Mouse (Mus musculus) lung, embryonic 16.5 days (tissue): Measurements from ENCODE around the gene H2afj. TPM values are rescaled to one million over a fixed set of nuclear protein-coding genes. Genes with fewer than 3 reads are reported as not detected.

ENCODE experiments used
- ATAC-seq: fragments of 200-750 bp; cut with Nextera tagmentation; 2 replicates; pipeline ENCODE4 v1.8.0; 2017; ENCODE audit warnings: low read depth, mild to moderate bottlenecking, moderate library complexity
- H3K27ac ChIP-seq: fragments of 300-500 bp; sonication (generic); 2 replicates; pipeline ENCODE4 v1.5.1; 2014; ENCODE audit warnings: mild to moderate bottlenecking, control low read depth, low read length
- H3K27me3 ChIP-seq: fragments of 300-500 bp; sonication (generic); 2 replicates; pipeline ENCODE4 v1.6.1; 2014; ENCODE audit warnings: low read depth, low read length, mixed read lengths; ENCODE audit not compliant: control insufficient read depth, insufficient read depth
- H3K36me3 ChIP-seq: fragments of 300-500 bp; sonication (generic); 2 replicates; pipeline ENCODE4 v1.6.1; 2014; ENCODE audit warnings: low read length; ENCODE audit not compliant: control insufficient read depth, insufficient read depth
- H3K4me1 ChIP-seq: fragments of 300-500 bp; sonication (generic); replicated peaks from 2 replicates; pipeline ENCODE4 v1.6.1; 2014; ENCODE audit warnings: low read length, mixed read lengths; ENCODE audit not compliant: control insufficient read depth, insufficient read depth
- H3K4me2 ChIP-seq: fragments of 300-500 bp; sonication (generic); 2 replicates; pipeline ENCODE4 v1.6.1; 2014; ENCODE audit warnings: low read depth, low read length, control low read depth
- H3K4me3 ChIP-seq: fragments of 300-500 bp; sonication (generic); 2 replicates; pipeline ENCODE4 v1.5.1; 2014; ENCODE audit warnings: mild to moderate bottlenecking, low read length, control low read depth
- H3K9ac ChIP-seq: fragments of 300-500 bp; sonication (generic); 2 replicates; pipeline ENCODE4 v1.6.1; 2014; ENCODE audit warnings: low read length, control low read depth
- H3K9me3 ChIP-seq: fragments of 300-500 bp; sonication (generic); 2 replicates; pipeline ENCODE4 v1.6.1; 2016; ENCODE audit warnings: low read length; ENCODE audit not compliant: control insufficient read depth
- WGBS: fragments of 180-500 bp; shearing (Covaris S2); extraction: QIAGEN DNeasy Blood & Tissue Kit; methylation state at CpG from one replicate; pipeline ENCODE4 v1.1.7; 2014; 5-methylcytosine and 5-hydroxymethylcytosine counted together
- polyA plus RNA-seq: library from polyadenylated mRNA; unstranded; fragments of >200 nt; fragmentation: Nextera tagmentation; extraction: Ambion mirVana; gene quantifications from 2 replicates; pipeline ENCODE4 v1.2.1, GENCODE M21; 2015

Gene H2afj
- polyA plus RNA-seq, 1 experiment from 2014 or later: 141 TPM

- ATAC-seq: peak; percentile 100
- Histone ChIP-seq H3K9me3 (no peaks in the 10 kb centered on the region), H3K36me3 (peaks cover 11% of the 10 kb centered on the region), H3K27ac (peak within 1 kb of the TSS; percentile 70), H3K9ac (peak within 1 kb of the TSS; percentile 100), H3K4me2 (peak within 1 kb of the TSS; percentile 81), H3K4me3 (peak within 1 kb of the TSS; percentile 100), H3K27me3 (no peaks in the 10 kb centered on the region), H3K4me1 (peaks cover 5% of the 10 kb centered on the region; the same call in 1 of the 2 replicates)
- under 1% methylated on average over 43 of the region's 45 CpGs for WGBS
Measured at GRCm38 (mm10) chr6:136827881-136828561, 20.0 kb downstream of the H2afj start, which contains the start of gene Wbp11. Gene Wbp11 (minus strand): TSS chr6:136828233.

DNA sequence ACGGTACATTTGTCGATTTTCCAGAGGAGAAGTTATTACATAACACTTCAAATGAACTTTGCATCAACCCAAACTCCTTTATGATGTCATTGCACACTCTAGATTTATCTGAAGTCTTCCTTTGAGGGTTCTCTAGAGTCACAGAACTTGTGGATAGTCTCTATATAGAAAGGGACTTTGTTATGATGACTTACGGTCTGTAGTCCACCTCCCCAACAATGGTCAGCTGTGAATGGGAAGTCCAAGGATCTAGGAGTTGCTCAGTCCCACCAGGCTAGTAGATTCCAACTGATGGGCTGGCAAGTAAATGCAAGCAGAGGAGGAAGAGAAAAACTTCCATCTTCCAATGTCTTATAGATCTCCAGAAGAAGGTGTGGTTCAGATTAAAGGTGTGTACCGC is 20.6 kb downstream of the H2afj start:
- Histone ChIP-seq H3K4me1 (peaks cover 5% of the 10 kb centered on the region; the same call in 1 of the 2 replicates), H3K9me3 (no peaks in the 10 kb centered on the region), H3K9ac (peak overlapping the region; percentile 56), H3K4me3 (peak overlapping the region; percentile 52), H3K36me3 (peaks cover 9% of the 10 kb centered on the region; the same call in 1 of the 2 replicates), H3K27me3 (no peaks in the 10 kb centered on the region), H3K27ac (peak overlapping the region; percentile 69; the same call in 1 of the 2 replicates), H3K4me2 (peak overlapping the region; percentile 54)
- WGBS: 34% methylated on average over 4 of the region's 4 CpGs
- ATAC-seq: no peak

DNA sequence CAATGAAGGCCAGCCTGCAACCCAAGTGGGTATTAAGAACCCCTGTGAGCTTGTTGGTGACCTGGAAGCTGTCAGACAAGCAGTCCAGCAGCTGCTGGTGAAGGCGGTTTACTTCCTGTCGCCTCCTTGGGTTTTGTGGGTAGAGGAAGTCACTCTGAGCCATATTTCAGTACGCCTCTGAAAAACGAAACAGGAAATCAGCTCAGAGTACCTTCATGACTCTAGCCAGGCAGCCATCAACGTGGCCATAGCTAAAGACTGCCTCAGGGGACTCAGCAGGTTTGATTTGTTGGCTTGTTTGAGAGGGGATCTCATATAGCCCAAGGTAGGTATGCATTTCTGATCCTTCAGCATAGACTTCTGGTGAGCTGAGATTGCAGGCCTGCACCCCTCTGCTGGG is 23.7 kb downstream of the H2afj start:
- Histone ChIP-seq H3K9me3 (no peaks in the 10 kb centered on the region), H3K4me2 (no peak overlapping the region), H3K27me3 (no peaks in the 10 kb centered on the region), H3K4me1 (peaks cover 3% of the 10 kb centered on the region; the same call in 1 of the 2 replicates), H3K4me3 (no peak overlapping the region), H3K36me3 (no peaks in the 10 kb centered on the region), H3K27ac (no peak overlapping the region), H3K9ac (no peak overlapping the region)
- WGBS: 63% methylated on average over 5 of the region's 5 CpGs
- no peak for ATAC-seq

- 33% methylated on average over 4 of the region's 4 CpGs for WGBS
- Histone ChIP-seq H3K9me3 (no peaks in the 10 kb centered on the region), H3K9ac (no peak within 1 kb of the TSS), H3K4me2 (no peak within 1 kb of the TSS), H3K4me1 (no peaks in the 10 kb centered on the region), H3K36me3 (no peaks in the 10 kb centered on the region), H3K4me3 (peak within 1 kb of the TSS; percentile 23), H3K27me3 (no peaks in the 10 kb centered on the region), H3K27ac (no peak within 1 kb of the TSS)
- no peak for ATAC-seq
Measured at GRCm38 (mm10) chr6:136835352-136835751, 27.3 kb downstream of the H2afj start, which contains the start of gene Smco3. Gene Smco3 (minus strand): TSS chr6:136835452.

DNA sequence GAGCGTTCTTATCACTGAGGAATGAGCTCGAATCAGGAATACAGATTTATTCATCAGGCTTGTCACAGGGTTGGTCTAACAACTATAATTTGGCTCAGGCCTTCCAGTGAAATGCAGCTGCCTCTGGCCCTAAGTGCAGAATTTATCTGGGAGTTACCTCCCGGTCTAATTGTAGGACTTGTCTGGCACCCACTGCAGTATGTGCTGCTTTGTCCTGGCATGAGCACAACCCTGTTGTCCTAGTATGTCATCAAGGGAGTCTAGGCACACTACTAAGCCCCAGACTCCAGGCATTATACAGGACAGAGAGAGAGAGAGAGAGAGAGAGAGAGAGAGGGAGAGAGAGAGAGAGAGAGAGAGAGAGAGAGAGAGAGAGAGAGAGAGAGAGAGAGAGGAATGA is 29.3 kb downstream of the H2afj start:
- Histone ChIP-seq H3K4me2 (no peak overlapping the region), H3K27me3 (no peaks in the 10 kb centered on the region), H3K9me3 (no peaks in the 10 kb centered on the region), H3K27ac (no peak overlapping the region), H3K4me3 (no peak overlapping the region), H3K9ac (no peak overlapping the region), H3K4me1 (no peaks in the 10 kb centered on the region), H3K36me3 (no peaks in the 10 kb centered on the region)
- no peak for ATAC-seq
- 65% methylated on average over 3 of the region's 3 CpGs for WGBS

DNA sequence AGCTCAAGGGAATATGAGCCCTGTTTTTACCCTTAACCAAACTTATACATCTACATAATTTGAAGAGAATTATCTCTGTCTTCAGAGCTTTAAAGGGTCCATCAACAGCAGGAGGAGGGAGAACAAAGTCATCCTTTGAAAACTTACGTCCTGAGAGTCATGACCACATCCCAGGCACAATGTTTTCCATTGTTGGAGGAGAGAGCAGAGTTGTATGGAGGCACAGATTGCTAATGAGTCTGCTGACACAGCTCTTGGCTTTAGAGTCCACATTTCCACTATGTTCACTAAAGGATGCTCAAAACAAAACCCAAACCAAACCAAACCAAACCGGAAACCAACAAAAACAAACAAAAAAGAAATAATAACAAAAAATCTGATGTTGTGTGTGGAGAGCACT is 36.9 kb downstream of the H2afj start:
- Histone ChIP-seq H3K4me2 (no peak overlapping the region), H3K4me3 (no peak overlapping the region), H3K27ac (no peak overlapping the region), H3K36me3 (no peaks in the 10 kb centered on the region), H3K4me1 (no peaks in the 10 kb centered on the region), H3K9ac (no peak overlapping the region), H3K27me3 (no peaks in the 10 kb centered on the region), H3K9me3 (no peaks in the 10 kb centered on the region)
- WGBS: 53% methylated on average over 2 of the region's 2 CpGs
- ATAC-seq: no peak

DNA sequence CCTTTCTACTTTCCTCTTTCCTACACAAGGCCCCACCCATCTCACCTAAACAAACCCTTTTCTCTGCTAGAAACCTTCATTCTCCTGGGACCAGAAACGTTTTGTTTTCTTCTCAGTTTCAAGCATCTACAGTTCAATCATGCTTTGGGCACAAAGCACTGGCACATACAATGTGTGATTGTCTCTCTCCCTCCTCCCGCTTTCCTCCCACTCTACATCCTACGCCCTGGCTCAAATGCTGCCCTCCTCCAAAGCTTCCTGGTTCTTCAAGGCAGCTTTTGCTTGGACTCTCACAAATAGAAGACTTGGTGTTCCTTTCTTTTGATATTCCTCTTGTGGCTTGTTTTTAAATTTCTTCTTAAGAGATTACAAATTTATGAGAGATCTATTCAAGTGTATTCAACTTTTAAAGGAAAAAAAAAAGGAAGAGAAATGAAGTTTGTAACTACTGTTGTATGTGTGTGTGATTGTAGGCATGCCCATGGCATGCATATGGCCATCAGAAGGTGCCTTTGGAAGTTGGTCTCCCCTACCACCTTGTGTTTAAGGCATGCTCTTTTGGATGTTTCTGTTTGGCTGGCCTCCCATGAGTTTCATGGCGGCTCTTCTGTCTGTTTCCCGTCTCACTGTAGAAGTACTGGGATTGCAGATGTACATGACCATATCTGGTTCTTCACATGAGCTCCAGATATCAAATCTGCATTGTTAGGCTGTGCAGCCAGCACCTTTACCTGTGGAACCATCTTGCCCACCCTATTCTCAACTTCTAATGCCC is 37.8 kb downstream of the H2afj start:
- H3K27ac ChIP-seq: no peak overlapping the region
- 70% methylated on average over 5 of the region's 5 CpGs for WGBS
- no peaks in the 10 kb centered on the region for H3K36me3 ChIP-seq
- no peaks in the 10 kb centered on the region for H3K9me3 ChIP-seq
- H3K4me3 ChIP-seq: no peak overlapping the region
- no peaks in the 10 kb centered on the region for H3K4me1 ChIP-seq
- H3K9ac ChIP-seq: no peak overlapping the region
- H3K27me3 ChIP-seq: no peaks in the 10 kb centered on the region
- H3K4me2 ChIP-seq: no peak overlapping the region
- no peak for ATAC-seq

- no peaks in the 10 kb centered on the region for H3K9me3 ChIP-seq
- no peak overlapping the region for H3K4me3 ChIP-seq
- WGBS: 93% methylated on average over 3 of the region's 3 CpGs
- H3K4me1 ChIP-seq: no peaks in the 10 kb centered on the region
- no peak overlapping the region for H3K27ac ChIP-seq
- no peak overlapping the region for H3K9ac ChIP-seq
- no peaks in the 10 kb centered on the region for H3K36me3 ChIP-seq
- no peaks in the 10 kb centered on the region for H3K27me3 ChIP-seq
- no peak overlapping the region for H3K4me2 ChIP-seq
- no peak for ATAC-seq
Measured at GRCm38 (mm10) chr6:136847267-136847666, 39.2 kb downstream of the H2afj start.

GRCm38 (mm10) chr6:136847790-136848189 is 39.7 kb downstream of the H2afj start:
- Histone ChIP-seq H3K9me3 (no peaks in the 10 kb centered on the region), H3K4me2 (no peak overlapping the region), H3K36me3 (no peaks in the 10 kb centered on the region), H3K27ac (no peak overlapping the region), H3K27me3 (no peaks in the 10 kb centered on the region), H3K9ac (no peak overlapping the region), H3K4me3 (no peak overlapping the region), H3K4me1 (peaks cover 3% of the 10 kb centered on the region)
- no peak for ATAC-seq
- WGBS: 0% methylated on average over 2 of the region's 2 CpGs
